Mouse (Mus musculus) small intestine, adult 2 months (tissue): ENCODE results near the gene Nppb. TPM values are rescaled to one million over a fixed set of nuclear protein-coding genes. Genes with fewer than 3 reads are reported as not detected.

Experiments used
- H3K27ac ChIP-seq: fragments of 200-500 bp; 2 replicates; pipeline ENCODE4 v1.5.1; 2012; ENCODE audit warnings: low read depth, low read length, control low read depth, inconsistent platforms; ENCODE audit not compliant: insufficient read depth
- H3K27me3 ChIP-seq: fragments of 200-500 bp; 2 replicates; pipeline ENCODE4 v1.6.1; 2012; ENCODE audit warnings: mild to moderate bottlenecking, moderate library complexity, low read length, inconsistent platforms; ENCODE audit not compliant: control insufficient read depth, insufficient read depth
- H3K36me3 ChIP-seq: fragments of 200-500 bp; 2 replicates; pipeline ENCODE4 v1.6.1; 2012; ENCODE audit warnings: mild to moderate bottlenecking, low read length, control low read depth, inconsistent platforms; ENCODE audit not compliant: control insufficient read depth, insufficient read depth
- H3K4me1 ChIP-seq: fragments of 200-500 bp; 2 replicates; pipeline ENCODE4 v1.6.1; 2012; ENCODE audit warnings: low read length, inconsistent platforms, mixed read lengths; ENCODE audit not compliant: control insufficient read depth, insufficient read depth, insufficient read length
- H3K4me3 ChIP-seq: fragments of 200-500 bp; 2 replicates; pipeline ENCODE4 v1.5.1; 2012; ENCODE audit warnings: low read depth, mild to moderate bottlenecking, control low read depth, inconsistent platforms, low read length, moderate library complexity
- CTCF ChIP-seq: fragments of 200-500 bp; IDR thresholded peaks from 2 replicates; pipeline ENCODE4 v1.5.1; 2012; ENCODE audit warnings: low read depth, mild to moderate bottlenecking, control low read depth, inconsistent platforms, low read length, moderate library complexity, mixed read lengths; ENCODE audit not compliant: insufficient replicate concordance, insufficient read length; ENCODE audit errors: extremely low read depth
- POLR2A ChIP-seq: fragments of 200-500 bp; IDR thresholded peaks from 2 replicates; pipeline ENCODE4 v1.6.1; 2012; ENCODE audit warnings: low read depth, mild to moderate bottlenecking, control low read depth, inconsistent platforms, low read length, moderate library complexity
- WGBS: fragments of 180-500 bp; shearing (Covaris S2); methylation state at CpG from one replicate; pipeline ENCODE4 v1.1.7; 2018; 5-methylcytosine and 5-hydroxymethylcytosine counted together
- polyA plus RNA-seq: library from polyadenylated mRNA; depleted of rRNA; stranded (reverse); fragments of >200 nt; gene quantifications from 2 replicates; pipeline ENCODE4 v1.2.3, GENCODE M21; 2012; rRNA removed

Gene Nppb
- polyA plus RNA-seq, result not detected in 2 replicates

- no peaks in the 10 kb centered on the region for H3K36me3 ChIP-seq
- no peak for TF ChIP-seq CTCF
- TF ChIP-seq POLR2A, result no peak
- H3K27ac ChIP-seq, result no peak within 1 kb of the TSS
- no peaks in the 10 kb centered on the region for H3K4me1 ChIP-seq
- no peak within 1 kb of the TSS for H3K4me3 ChIP-seq
- 25% methylated on average over 20 of the region's 20 CpGs for WGBS
- no peaks in the 10 kb centered on the region for H3K27me3 ChIP-seq
Measured at GRCm38 (mm10) chr4:147985205-147986132, at the start of gene Nppb. TSS of gene Nppb (plus strand) at chr4:147985788.

- Histone ChIP-seq H3K4me1 (peaks cover 2% of the 10 kb centered on the region; the same call in 1 of the 2 replicates), H3K27me3 (no peaks in the 10 kb centered on the region), H3K27ac (0 out of 2 replicates have a peak overlapping the region, but pooled peaks have one; percentile 10), H3K36me3 (no peaks in the 10 kb centered on the region), H3K4me3 (peak overlapping the region; percentile 80)
- TF ChIP-seq POLR2A (no peak), CTCF (no peak)
- WGBS, result 18% methylated on average over 9 of the region's 9 CpGs
Measured at GRCm38 (mm10) chr4:147935904-147936303, 49.7 kb upstream of the Nppb start.

- under 1% methylated on average over 50 of the region's 51 CpGs for WGBS
- TF ChIP-seq CTCF, result no peak
- peak; percentile 86 for TF ChIP-seq POLR2A
- H3K27ac ChIP-seq, result peak within 1 kb of the TSS; percentile 81
Measured at GRCm38 (mm10) chr4:147936331-147936954, 49.1 kb upstream of the Nppb start, which contains the start of gene Plod1. TSS of gene Plod1 (minus strand) at chr4:147936767.

DNA sequence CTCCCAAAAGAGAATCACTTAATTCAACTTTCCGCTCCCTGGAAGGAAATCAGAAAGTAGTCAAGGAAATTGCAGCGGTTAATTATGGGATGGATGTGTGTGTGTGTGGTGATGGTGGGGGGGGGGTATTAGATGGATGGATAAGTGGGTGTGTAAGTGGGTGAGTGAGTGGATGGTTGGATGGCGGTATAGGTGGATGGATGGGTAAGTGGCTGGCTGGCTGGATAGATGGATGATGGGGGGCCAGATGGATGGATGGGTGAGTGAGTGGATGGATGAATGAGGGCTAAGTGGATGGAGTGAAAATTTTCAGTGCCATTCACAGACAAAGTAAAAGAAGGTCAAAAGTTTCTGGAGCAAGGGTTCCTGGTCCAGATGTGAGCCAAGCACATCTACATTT, 48.6 kb upstream of the Nppb start:
- WGBS, result 35% methylated on average over 3 of the region's 3 CpGs
- TF ChIP-seq CTCF (no peak), POLR2A (no peak)

More at GRCm38 (mm10) chr4:147936331-147936954, 49.1 kb upstream of the Nppb start, which contains the start of gene Plod1:
- Histone ChIP-seq H3K27me3 (no peaks in the 10 kb centered on the region), H3K4me1 (peaks cover 2% of the 10 kb centered on the region; the same call in 1 of the 2 replicates), H3K36me3 (no peaks in the 10 kb centered on the region), H3K4me3 (peak within 1 kb of the TSS; percentile 80)

GRCm38 (mm10) chr4:147937486-147937885, 48.1 kb upstream of the Nppb start:
- Histone ChIP-seq H3K36me3 (no peaks in the 10 kb centered on the region), H3K27ac (peak overlapping the region; percentile 81), H3K4me1 (peaks cover 9% of the 10 kb centered on the region), H3K27me3 (no peaks in the 10 kb centered on the region), H3K4me3 (no peak overlapping the region)
- no peak for TF ChIP-seq POLR2A
- no peak for TF ChIP-seq CTCF
- WGBS, result 70% methylated on average over 5 of the region's 5 CpGs

More for the DNA sequence above, 48.6 kb upstream of the Nppb start:
- no peaks in the 10 kb centered on the region for H3K27me3 ChIP-seq
- H3K4me3 ChIP-seq, result peak overlapping the region; percentile 80
- no peaks in the 10 kb centered on the region for H3K36me3 ChIP-seq
- no peak overlapping the region; the same call in 1 of the 2 replicates for H3K27ac ChIP-seq
- H3K4me1 ChIP-seq, result peaks cover 6% of the 10 kb centered on the region

GRCm38 (mm10) chr4:147938148-147939096, 47.2 kb upstream of the Nppb start:
- 43% methylated on average over 14 of the region's 14 CpGs for WGBS
- no peak overlapping the region for H3K4me3 ChIP-seq
- H3K4me1 ChIP-seq, result peaks cover 17% of the 10 kb centered on the region
- 0 out of 2 replicates have a peak, but pooled peaks cover 1% of the 10 kb centered on the region for H3K36me3 ChIP-seq
- TF ChIP-seq POLR2A, result no peak
- no peak for TF ChIP-seq CTCF
- no peaks in the 10 kb centered on the region for H3K27me3 ChIP-seq
- H3K27ac ChIP-seq, result peak overlapping the region; percentile 81
